Comparison of ENCODE assay signal across 21 mouse cellular contexts in genomic region chr9:72716200-72716599, GRCm38 (mm10).
"Had no signal": no experiment of that assay in that cellular context is flagged by ENCODE, and none has a peak within 500 bp of the region (broad histone marks: within the 10 kb centered on the region; RNA-seq: fewer than 3 reads in every experiment).

No protein-coding gene starts in this region.

- H3K4me2 ChIP-seq: lung, embryonic 15.5 days; midbrain, embryonic 11.5 days; midbrain, embryonic 13.5 days; midbrain, embryonic 15.5 days; neural tube, embryonic 13.5 days; neural tube, embryonic 15.5 days had no signal

- ATAC-seq: liver, postnatal 0 days; lung, postnatal 0 days; midbrain, embryonic 13.5 days; midbrain, embryonic 15.5 days had no signal

- H3K9ac ChIP-seq: liver, postnatal 0 days; lung, embryonic 15.5 days; midbrain, embryonic 13.5 days; midbrain, embryonic 15.5 days; neural tube, embryonic 13.5 days; neural tube, embryonic 15.5 days had no signal

- DNase-seq: liver, postnatal 0 days; lung, adult 2 months; lung, postnatal 14 days; lung, postnatal 36 days; retina, postnatal 1 day; right cerebral cortex, adult 18-20 months; right cerebral cortex, postnatal 25 days; right cerebral cortex, postnatal 4 days; spleen, adult 18-20 months; thymus, adult 18-20 months; thymus, postnatal 14 days; thymus, postnatal 36 days had no signal

- H3K27ac ChIP-seq: lung, embryonic 15.5 days; macrophage; midbrain, embryonic 13.5 days; midbrain, embryonic 15.5 days; neural tube, embryonic 13.5 days; neural tube, embryonic 15.5 days had no signal

- H3K4me1 ChIP-seq: lung, embryonic 15.5 days; midbrain, embryonic 13.5 days; midbrain, embryonic 15.5 days; neural tube, embryonic 13.5 days; neural tube, embryonic 15.5 days had no signal

- H3K4me3 ChIP-seq: lung, embryonic 15.5 days; megakaryocyte, embryonic 14.5 days; midbrain, embryonic 13.5 days; midbrain, embryonic 15.5 days; neural tube, embryonic 13.5 days; neural tube, embryonic 15.5 days had no signal

- H3K9me3 ChIP-seq: lung, embryonic 15.5 days; megakaryocyte, embryonic 14.5 days; midbrain, embryonic 13.5 days; midbrain, embryonic 15.5 days; neural tube, embryonic 13.5 days; neural tube, embryonic 15.5 days had no signal

- H3K27me3 ChIP-seq: lung, embryonic 15.5 days; megakaryocyte, embryonic 14.5 days; midbrain, embryonic 13.5 days; midbrain, embryonic 15.5 days; neural tube, embryonic 13.5 days; neural tube, embryonic 15.5 days had no signal
